Comparison of ENCODE assay signal across 8 mouse cellular contexts in the genomic region with DNA sequence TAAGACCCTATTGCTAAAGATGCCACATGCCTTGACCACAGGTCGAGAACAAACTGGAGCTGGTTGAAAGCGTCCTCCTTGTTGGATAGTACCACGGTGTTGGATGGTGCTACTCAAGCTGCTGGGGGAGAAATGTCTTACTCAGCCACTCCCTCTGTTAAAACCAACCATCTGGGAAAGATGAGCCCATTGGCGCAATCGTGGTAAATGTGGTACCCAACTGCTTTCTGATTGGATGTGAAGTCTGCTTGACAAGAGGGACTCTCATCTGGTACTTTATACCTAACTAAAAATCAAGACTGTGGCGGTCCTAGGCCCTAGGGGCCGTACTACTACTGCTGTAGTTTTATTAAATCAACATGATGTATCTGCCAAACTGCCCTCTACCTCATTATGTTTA. TPM values are rescaled to one million over a fixed set of nuclear protein-coding genes. Genes with fewer than 3 reads are reported as not detected.
A peak's percentile ranks its signal among the peaks of the same experiment; 100 is the strongest.
DNase-seq lines count a peak whose midpoint lies in the region; ATAC-seq and TF ChIP-seq lines count a peak whose summit lies in the region.
"Had no signal": no experiment of that assay in that cellular context is flagged by ENCODE, and none has a peak within 500 bp of the region (broad histone marks: within the 10 kb centered on the region; RNA-seq: fewer than 3 reads in every experiment).

No protein-coding gene starts in this region.

- H3K27ac ChIP-seq in lung, embryonic 15.5 days: no peak overlapping the region
- no peak overlapping the region for H3K27ac ChIP-seq in embryonic facial prominence, embryonic 12.5 days
- H3K27ac ChIP-seq in intestine, postnatal 0 days (ENCODE audit: low read depth, low read length): 0 out of 2 replicates have a peak overlapping the region, but pooled peaks have one; percentile 87
- peak overlapping the region; percentile 96; the same call in 1 of the 2 replicates for H3K27ac ChIP-seq in small intestine, adult 2 months (ENCODE audit: insufficient read depth, low read depth, low read length)

- H3K27me3 ChIP-seq in lung, embryonic 15.5 days: no peaks in the 10 kb centered on the region
- no peaks in the 10 kb centered on the region for H3K27me3 ChIP-seq in embryonic facial prominence, embryonic 12.5 days
- H3K27me3 ChIP-seq in intestine, postnatal 0 days (replicated peaks; ENCODE audit: control insufficient read depth, insufficient read depth, low read length): no peaks in the 10 kb centered on the region
- H3K27me3 ChIP-seq in small intestine, adult 2 months (ENCODE audit: control insufficient read depth, insufficient read depth, low read length): no peaks in the 10 kb centered on the region

- no peak for DNase-seq in lung, postnatal 4 days
- DNase-seq in layer of hippocampus, postnatal 25 days (ENCODE audit: extremely low spot score in 1 of 2, low spot score in 1 of 2): no peak

- peak overlapping the region; percentile 64 for H3K4me2 ChIP-seq in lung, embryonic 15.5 days
- H3K4me2 ChIP-seq in embryonic facial prominence, embryonic 12.5 days (replicated peaks): peak overlapping the region; percentile 72
- peak overlapping the region; percentile 77 for H3K4me2 ChIP-seq in intestine, postnatal 0 days (replicated peaks; ENCODE audit: low read depth)

- no peak for TF ChIP-seq CTCF in intestine, postnatal 0 days (IDR thresholded peaks at IDR 0.05; ENCODE audit: low read depth)
- no peak for TF ChIP-seq CTCF in small intestine, adult 2 months (IDR thresholded peaks at IDR 0.05; ENCODE audit: extremely low read depth, insufficient read length, insufficient replicate concordance, low read depth, low read length)

- H3K4me1 ChIP-seq in lung, embryonic 15.5 days: peaks cover 18% of the 10 kb centered on the region
- peaks cover 17% of the 10 kb centered on the region for H3K4me1 ChIP-seq in embryonic facial prominence, embryonic 12.5 days
- H3K4me1 ChIP-seq in intestine, postnatal 0 days (replicated peaks; ENCODE audit: control insufficient read depth, insufficient read depth, low read length): 0 out of 2 replicates have a peak, but pooled peaks cover 7% of the 10 kb centered on the region
- peaks cover 5% of the 10 kb centered on the region; the same call in 1 of the 2 replicates for H3K4me1 ChIP-seq in small intestine, adult 2 months (ENCODE audit: control insufficient read depth, insufficient read depth, insufficient read length, low read length)

- 76% methylated on average over 7 of the region's 7 CpGs for WGBS in lung, embryonic 15.5 days
- 80% methylated on average over 7 of the region's 7 CpGs for WGBS in embryonic facial prominence, embryonic 12.5 days
- 81% methylated on average over 7 of the region's 7 CpGs for WGBS in intestine, postnatal 0 days
- WGBS in small intestine, adult 2 months: 74% methylated on average over 7 of the region's 7 CpGs

- H3K36me3 ChIP-seq in lung, embryonic 15.5 days: peaks cover 14% of the 10 kb centered on the region
- peaks cover 9% of the 10 kb centered on the region for H3K36me3 ChIP-seq in embryonic facial prominence, embryonic 12.5 days
- peaks cover 10% of the 10 kb centered on the region for H3K36me3 ChIP-seq in intestine, postnatal 0 days (ENCODE audit: control insufficient read depth, insufficient read depth)
- peaks cover 9% of the 10 kb centered on the region for H3K36me3 ChIP-seq in small intestine, adult 2 months (ENCODE audit: control insufficient read depth, insufficient read depth, low read length)

- H3K9ac ChIP-seq in lung, embryonic 15.5 days: peak overlapping the region; percentile 66; the same call in 1 of the 2 replicates
- H3K9ac ChIP-seq in embryonic facial prominence, embryonic 12.5 days: peak overlapping the region; percentile 72
- H3K9ac ChIP-seq in intestine, postnatal 0 days (ENCODE audit: low read depth, low read length): peak overlapping the region; percentile 70

- ATAC-seq in lung, embryonic 15.5 days (ENCODE audit: borderline replicate concordance, extremely low read depth, low FRiP score, low TSS enrichment): no peak
- ATAC-seq in embryonic facial prominence, embryonic 12.5 days (ENCODE audit: insufficient number of reproducible peaks, insufficient read depth, low FRiP score, low TSS enrichment): no peak
- ATAC-seq in intestine, postnatal 0 days: no peak
- ATAC-seq in megakaryocyte progenitor cell, adult 5-6 weeks (replicated peaks; ENCODE audit: poor library complexity): no peak

- no peak for TF ChIP-seq POLR2A in small intestine, adult 2 months (IDR thresholded peaks at IDR 0.05; ENCODE audit: low read depth, low read length)

- H3K9me3 ChIP-seq in lung, embryonic 15.5 days: no peaks in the 10 kb centered on the region
- H3K9me3 ChIP-seq in embryonic facial prominence, embryonic 12.5 days: no peaks in the 10 kb centered on the region
- H3K9me3 ChIP-seq in intestine, postnatal 0 days (ENCODE audit: control insufficient read depth): no peaks in the 10 kb centered on the region

- peak overlapping the region; percentile 66 for H3K4me3 ChIP-seq in lung, embryonic 15.5 days
- H3K4me3 ChIP-seq in embryonic facial prominence, embryonic 12.5 days: peak overlapping the region; percentile 73
- H3K4me3 ChIP-seq in intestine, postnatal 0 days (ENCODE audit: low read depth, low read length): peak overlapping the region; percentile 85
- no peak overlapping the region for H3K4me3 ChIP-seq in small intestine, adult 2 months (ENCODE audit: low read depth, low read length)

RNA-seq across cellular contexts. Expression of gene Mitd1, which starts 1.0 kb away (rescaled TPM):
- polyA plus RNA-seq in lung, embryonic 15.5 days (2015; fragmentation: Nextera tagmentation; extraction: Ambion mirVana): 23.7 and 28.3 TPM in 2 replicates
- 25.3 and 25.4 TPM in 2 replicates for polyA plus RNA-seq in embryonic facial prominence, embryonic 12.5 days (2016; fragmentation: Nextera tagmentation; extraction: Ambion mirVana)
- polyA plus RNA-seq in intestine, postnatal 0 days (2015; fragmentation: Nextera tagmentation; extraction: Ambion mirVana): 31.0 and 32.3 TPM in 2 replicates
- polyA plus RNA-seq in small intestine, adult 2 months (2012; rRNA removed): 1.2 and 2.5 TPM in 2 replicates
- total RNA-seq in layer of hippocampus, postnatal 25 days (2021): 10 to 100 TPM in 1 of 2 experiments, 1 to 10 TPM in 1; 9.9 to 10.6 TPM
- 28.2 and 46.0 TPM in 2 replicates for total RNA-seq in megakaryocyte progenitor cell, adult 5-6 weeks (2015)
- 29.5 and 41.7 TPM in 2 replicates for total RNA-seq in megakaryocyte progenitor cell, adult 5-6 weeks (2017)

RNA-seq across cellular contexts. Expression of gene Mrpl30, which starts 1.1 kb away (rescaled TPM):
- 212 and 218 TPM in 2 replicates for polyA plus RNA-seq in lung, embryonic 15.5 days (2015; fragmentation: Nextera tagmentation; extraction: Ambion mirVana)
- 232 and 245 TPM in 2 replicates for polyA plus RNA-seq in embryonic facial prominence, embryonic 12.5 days (2016; fragmentation: Nextera tagmentation; extraction: Ambion mirVana)
- polyA plus RNA-seq in intestine, postnatal 0 days (2015; fragmentation: Nextera tagmentation; extraction: Ambion mirVana): 261 and 264 TPM in 2 replicates
- 16.0 and 25.2 TPM in 2 replicates for polyA plus RNA-seq in small intestine, adult 2 months (2012; rRNA removed)
- total RNA-seq in layer of hippocampus, postnatal 25 days (2021): 100 to 1,000 TPM; 138 to 142 TPM
- 286 TPM in 2 replicates for total RNA-seq in megakaryocyte progenitor cell, adult 5-6 weeks (2015)
- total RNA-seq in megakaryocyte progenitor cell, adult 5-6 weeks (2017): 233 and 248 TPM in 2 replicates

RNA-seq across cellular contexts. Expression of gene Lipt1, which starts 17.7 kb away (rescaled TPM):
- 7.8 and 8.3 TPM in 2 replicates for polyA plus RNA-seq in lung, embryonic 15.5 days (2015; fragmentation: Nextera tagmentation; extraction: Ambion mirVana)
- 8.5 and 9.1 TPM in 2 replicates for polyA plus RNA-seq in embryonic facial prominence, embryonic 12.5 days (2016; fragmentation: Nextera tagmentation; extraction: Ambion mirVana)
- 4.1 and 4.7 TPM in 2 replicates for polyA plus RNA-seq in intestine, postnatal 0 days (2015; fragmentation: Nextera tagmentation; extraction: Ambion mirVana)
- polyA plus RNA-seq in small intestine, adult 2 months (2012; rRNA removed): 0.37 and 0.62 TPM in 2 replicates
- total RNA-seq in layer of hippocampus, postnatal 25 days (2021): 1 to 10 TPM; 7.6 to 7.7 TPM
- total RNA-seq in megakaryocyte progenitor cell, adult 5-6 weeks (2015): 4.4 and 5.8 TPM in 2 replicates
- 5.1 and 8.0 TPM in 2 replicates for total RNA-seq in megakaryocyte progenitor cell, adult 5-6 weeks (2017)

RNA-seq across cellular contexts. Expression of gene Tsga10, which starts 23.0 kb away (rescaled TPM):
- 7.4 and 7.7 TPM in 2 replicates for polyA plus RNA-seq in lung, embryonic 15.5 days (2015; fragmentation: Nextera tagmentation; extraction: Ambion mirVana)
- 7.4 and 7.6 TPM in 2 replicates for polyA plus RNA-seq in embryonic facial prominence, embryonic 12.5 days (2016; fragmentation: Nextera tagmentation; extraction: Ambion mirVana)
- polyA plus RNA-seq in intestine, postnatal 0 days (2015; fragmentation: Nextera tagmentation; extraction: Ambion mirVana): 2.0 and 2.1 TPM in 2 replicates
- polyA plus RNA-seq in small intestine, adult 2 months (2012; rRNA removed): 0.10 TPM in 1 of 2 replicates, not detected in the other
- 10 to 100 TPM; 21.7 to 25.8 TPM for total RNA-seq in layer of hippocampus, postnatal 25 days (2021)
- 7.5 and 8.6 TPM in 2 replicates for total RNA-seq in megakaryocyte progenitor cell, adult 5-6 weeks (2015)
- 8.1 and 9.6 TPM in 2 replicates for total RNA-seq in megakaryocyte progenitor cell, adult 5-6 weeks (2017)

RNA-seq across cellular contexts. Expression of gene Lyg2, which starts 27.1 kb away (rescaled TPM):
- not detected in 2 replicates for polyA plus RNA-seq in lung, embryonic 15.5 days (2015; fragmentation: Nextera tagmentation; extraction: Ambion mirVana)
- not detected in 2 replicates for polyA plus RNA-seq in embryonic facial prominence, embryonic 12.5 days (2016; fragmentation: Nextera tagmentation; extraction: Ambion mirVana)
- polyA plus RNA-seq in intestine, postnatal 0 days (2015; fragmentation: Nextera tagmentation; extraction: Ambion mirVana): not detected in 2 replicates
- polyA plus RNA-seq in small intestine, adult 2 months (2012; rRNA removed): not detected in 2 replicates
- total RNA-seq in layer of hippocampus, postnatal 25 days (2021): under 1 TPM in 1 of 2 experiments, not detected in 1; 0.10 TPM
- total RNA-seq in megakaryocyte progenitor cell, adult 5-6 weeks (2015): not detected in 2 replicates
- total RNA-seq in megakaryocyte progenitor cell, adult 5-6 weeks (2017): not detected in 2 replicates
- total RNA-seq: common myeloid progenitor, adult 5-6 weeks had no signal

Comparison
In these comparisons a context has a peak if more than half of its experiments do, and no peak if none do; other contexts are left out.
1. H3K27ac ChIP-seq: peak in intestine, postnatal 0 days (single experiment) and small intestine, adult 2 months (single experiment); none in lung, embryonic 15.5 days (single experiment) and embryonic facial prominence, embryonic 12.5 days (single experiment).
2. Peak in every context shown above with its lines, with median percentiles within 50 percentile points of each other: H3K4me2 ChIP-seq and H3K9ac ChIP-seq.